Mouse (Mus musculus) cortical plate, adult 2 months (tissue): Measurements from ENCODE around the gene Mtch2. TPM values are rescaled to one million over a fixed set of nuclear protein-coding genes. Genes with fewer than 3 reads are reported as not detected.
A peak's percentile ranks its signal among the peaks of the same experiment; 100 is the strongest.
"Not testable (repeated sequence)": the region's sequence is repeated elsewhere in the genome, so short reads cannot be mapped to it uniquely, and the experiment has no call there.

Source experiments
- H3K27ac ChIP-seq: fragments of 200-500 bp; 2 replicates; pipeline ENCODE4 v1.5.1; 2012; ENCODE audit warnings: low read length, control low read depth, inconsistent platforms; ENCODE audit not compliant: insufficient read depth
- H3K4me1 ChIP-seq: fragments of 200-500 bp; 2 replicates; pipeline ENCODE4 v1.6.1; 2011; ENCODE audit warnings: low read length; ENCODE audit not compliant: control insufficient read depth, insufficient read depth
- H3K4me3 ChIP-seq: fragments of 200-500 bp; 2 replicates; pipeline ENCODE4 v1.5.1; 2011; ENCODE audit warnings: mild to moderate bottlenecking, low read length, control low read depth; ENCODE audit not compliant: insufficient read depth
- CTCF ChIP-seq: fragments of 200-500 bp; IDR thresholded peaks from 2 replicates; pipeline ENCODE4 v1.5.1; 2011; ENCODE audit warnings: mild to moderate bottlenecking, control low read depth, low read length; ENCODE audit not compliant: insufficient read depth; ENCODE audit errors: extremely low read depth
- POLR2A ChIP-seq: fragments of 200-500 bp; IDR thresholded peaks from 2 replicates; pipeline ENCODE4 v1.6.1; 2011; ENCODE audit warnings: mild to moderate bottlenecking, low read length, control low read depth; ENCODE audit not compliant: insufficient read depth; ENCODE audit errors: extremely low read depth
- polyA plus RNA-seq: library from polyadenylated mRNA; depleted of rRNA; stranded (reverse); fragments of >200 nt; gene quantifications from 2 replicates; pipeline ENCODE4 v1.2.3, GENCODE M21; 2012

Gene Mtch2
- polyA plus RNA-seq, 1 experiment = 135 TPM

- H3K27ac ChIP-seq = no peak overlapping the region
- TF ChIP-seq CTCF (no peak), POLR2A (no peak)
- H3K4me3 ChIP-seq = no peak overlapping the region
- H3K4me1 ChIP-seq = peaks cover 10% of the 10 kb centered on the region
Measured at GRCm38 (mm10) chr2:90879419-90879818, 32.5 kb downstream of the Mtch2 start.

DNA sequence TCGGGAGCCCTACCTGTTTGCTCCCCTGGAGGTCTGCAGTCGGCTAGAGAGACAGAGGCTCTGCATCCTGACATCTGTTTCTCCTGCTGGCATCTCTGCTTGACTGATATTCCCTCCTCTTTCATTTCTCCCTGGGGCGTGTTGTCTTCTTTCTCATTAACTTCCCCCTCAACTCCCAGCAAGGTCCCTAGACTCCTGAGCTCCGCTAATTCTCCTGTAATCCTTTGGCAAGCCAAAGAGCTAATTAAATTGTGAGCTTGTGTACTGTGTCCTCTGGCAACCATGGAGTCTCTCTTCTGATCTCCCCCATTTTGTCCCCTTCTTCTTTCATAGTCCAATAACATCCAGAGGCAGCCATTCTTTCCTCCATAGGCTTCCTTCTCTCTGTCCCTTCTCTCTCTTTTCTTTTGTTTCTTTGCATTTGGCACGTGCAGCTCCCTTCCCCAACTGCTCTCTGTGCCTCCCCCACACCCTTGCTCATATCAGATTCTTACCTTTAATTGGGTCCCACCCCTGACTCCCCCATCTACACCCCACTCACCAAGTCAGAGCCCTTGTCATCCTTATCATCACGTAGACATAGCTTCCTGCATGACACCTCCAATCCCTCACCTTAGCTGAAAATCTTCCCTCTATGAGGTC is 33.3 kb downstream of the Mtch2 start:
- H3K4me3 ChIP-seq = no peak overlapping the region
- TF ChIP-seq CTCF = no peak
- no peak for TF ChIP-seq POLR2A
- peaks cover 10% of the 10 kb centered on the region for H3K4me1 ChIP-seq
- 0 out of 2 replicates have a peak overlapping the region, but pooled peaks have one; percentile 3 for H3K27ac ChIP-seq

- no peak overlapping the region for H3K4me3 ChIP-seq
- TF ChIP-seq CTCF (no peak), POLR2A (no peak)
- no peak overlapping the region for H3K27ac ChIP-seq
- peaks cover 9% of the 10 kb centered on the region for H3K4me1 ChIP-seq
Measured at GRCm38 (mm10) chr2:90881824-90882223, 34.9 kb downstream of the Mtch2 start.

GRCm38 (mm10) chr2:90885218-90886041 is 38.5 kb downstream of the Mtch2 start, which contains the start of gene C1qtnf4:
Gene C1qtnf4 (plus strand): TSS chr2:90885860.
- TF ChIP-seq CTCF = no peak
- 0 out of 2 replicates have a peak, but pooled peaks have one; percentile 8 for TF ChIP-seq POLR2A
- peak within 1 kb of the TSS; percentile 67 for H3K4me3 ChIP-seq
- H3K27ac ChIP-seq = peak within 1 kb of the TSS; percentile 74
- H3K4me1 ChIP-seq = no peaks in the 10 kb centered on the region; the same call in 1 of the 2 replicates

DNA sequence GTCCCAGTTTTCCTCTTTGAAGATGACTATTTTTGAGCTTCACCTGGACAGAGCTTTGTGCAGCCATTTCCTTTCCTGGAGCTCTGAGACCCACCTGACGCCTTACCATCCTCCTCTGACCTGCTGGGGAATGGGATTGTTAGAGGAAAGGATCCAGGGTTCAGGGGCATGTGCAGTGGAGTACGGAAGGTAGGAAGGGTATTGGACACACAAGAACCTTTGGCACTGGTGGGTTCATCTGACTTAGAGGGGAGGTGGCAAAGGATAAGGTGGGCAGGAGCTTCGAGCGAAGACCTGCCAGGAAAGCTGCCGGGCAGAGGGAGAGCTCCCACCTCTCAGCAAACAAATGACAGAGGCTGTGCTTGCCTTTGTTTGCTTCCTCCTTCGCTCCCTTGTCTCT is 39.5 kb downstream of the Mtch2 start:
- 0 out of 2 replicates have a peak, but pooled peaks cover 1% of the 10 kb centered on the region for H3K4me1 ChIP-seq

DNA sequence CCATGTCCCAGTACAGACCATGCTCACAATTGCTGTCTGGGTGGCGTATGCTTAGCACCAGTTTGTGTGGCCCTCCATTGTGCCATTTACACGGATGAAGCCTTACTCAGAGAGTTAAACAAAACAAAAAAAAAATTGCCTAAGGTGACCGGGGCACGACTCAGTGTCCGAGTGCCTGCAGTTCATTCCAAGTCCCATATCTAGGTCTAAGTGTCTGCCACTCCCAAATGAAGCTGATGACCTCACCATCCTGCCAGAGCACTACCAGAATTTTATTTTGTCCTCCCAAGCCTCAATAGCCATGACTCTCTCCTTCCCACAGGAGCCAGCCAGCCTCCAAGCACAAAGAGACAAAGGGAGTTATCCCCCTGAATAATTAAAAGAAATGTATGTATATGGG is 40.7 kb downstream of the Mtch2 start:
- H3K4me3 ChIP-seq = peak overlapping the region; percentile 67
- H3K4me1 ChIP-seq = 0 out of 2 replicates have a peak, but pooled peaks cover 1% of the 10 kb centered on the region
- TF ChIP-seq POLR2A (no peak), CTCF (no peak)
- peak overlapping the region; percentile 74; the same call in 1 of the 2 replicates for H3K27ac ChIP-seq

More for the DNA sequence above, 39.5 kb downstream of the Mtch2 start:
- TF ChIP-seq CTCF (no peak), POLR2A (peak; percentile 56)
- Histone ChIP-seq H3K27ac (peak overlapping the region; percentile 74), H3K4me3 (peak overlapping the region; percentile 67)

DNA sequence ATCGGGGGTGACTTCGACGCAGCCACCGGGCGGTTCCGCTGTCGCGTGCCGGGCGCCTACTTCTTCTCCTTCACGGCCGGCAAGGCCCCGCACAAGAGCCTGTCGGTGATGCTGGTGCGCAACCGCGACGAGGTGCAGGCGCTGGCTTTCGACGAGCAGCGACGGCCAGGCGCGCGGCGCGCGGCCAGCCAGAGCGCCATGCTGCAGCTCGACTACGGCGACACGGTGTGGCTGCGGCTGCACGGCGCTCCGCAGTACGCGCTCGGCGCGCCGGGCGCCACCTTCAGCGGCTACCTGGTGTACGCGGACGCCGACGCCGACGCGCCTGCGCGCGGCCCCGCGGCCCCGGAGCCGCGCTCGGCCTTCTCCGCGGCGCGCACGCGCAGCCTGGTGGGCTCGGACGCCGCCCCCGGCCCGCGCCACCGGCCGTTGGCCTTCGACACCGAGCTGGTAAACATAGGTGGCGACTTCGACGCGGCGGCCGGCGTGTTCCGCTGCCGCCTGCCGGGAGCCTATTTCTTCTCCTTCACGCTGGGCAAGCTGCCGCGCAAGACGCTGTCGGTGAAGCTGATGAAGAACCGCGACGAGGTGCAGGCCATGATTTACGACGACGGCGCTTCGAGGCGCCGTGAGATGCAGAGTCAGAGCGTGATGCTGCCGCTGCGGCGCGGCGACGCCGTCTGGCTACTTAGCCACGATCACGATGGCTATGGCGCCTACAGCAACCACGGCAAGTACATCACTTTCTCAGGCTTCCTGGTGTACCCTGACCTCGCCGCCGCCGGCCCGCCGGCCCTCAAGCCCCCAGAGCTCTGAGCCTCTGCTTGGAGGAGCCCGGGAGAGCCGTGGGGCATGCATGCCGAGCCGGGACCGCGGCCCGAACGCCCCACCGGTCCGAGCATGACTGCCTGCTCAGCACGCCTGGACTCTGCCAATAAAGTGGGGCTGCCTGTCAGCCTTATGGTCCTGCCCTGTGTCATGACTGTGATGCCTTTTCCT is 42.9 kb downstream of the Mtch2 start:
- H3K4me3 ChIP-seq = peak overlapping the region; percentile 39
- H3K4me1 ChIP-seq = 0 out of 2 replicates have a peak, but pooled peaks cover 1% of the 10 kb centered on the region
- TF ChIP-seq CTCF (no peak), POLR2A (no peak; the same call in 1 of the 2 replicates)
- peak overlapping the region; percentile 57 for H3K27ac ChIP-seq

DNA sequence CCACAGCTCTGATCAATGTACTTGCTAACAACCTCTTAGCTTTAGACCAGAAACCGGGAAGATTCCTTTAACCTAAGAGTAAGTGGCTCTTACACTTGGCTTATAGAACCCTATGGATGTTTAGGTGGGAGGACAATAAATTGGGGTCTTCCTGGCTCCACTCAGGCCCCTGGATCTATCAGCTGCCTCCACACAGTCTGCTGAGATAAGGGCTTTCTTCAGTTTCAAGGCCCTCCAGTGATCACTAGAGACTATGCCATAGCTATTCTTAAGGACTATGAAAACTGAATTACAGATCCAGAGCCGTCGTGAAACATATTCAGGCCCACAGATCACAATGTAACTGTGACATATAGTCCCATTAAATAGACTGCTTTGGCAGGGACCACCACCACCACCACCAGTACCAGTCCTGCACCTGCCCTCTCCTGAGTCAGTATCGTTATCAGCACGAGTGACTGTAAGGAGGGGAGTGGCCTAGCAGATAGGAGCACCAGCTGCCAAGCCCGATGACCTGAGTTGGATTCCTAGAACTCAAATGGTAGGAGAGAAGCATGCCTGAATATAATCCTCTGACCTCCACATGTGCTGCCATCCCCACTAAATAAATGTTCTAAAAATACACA is 46.8 kb downstream of the Mtch2 start:
- H3K4me3 ChIP-seq = no peak overlapping the region
- TF ChIP-seq CTCF (no peak), POLR2A (no peak)
- H3K27ac ChIP-seq = no peak overlapping the region
- H3K4me1 ChIP-seq = 0 out of 2 replicates have a peak, but pooled peaks cover 1% of the 10 kb centered on the region

- H3K4me1 ChIP-seq, H3K27ac ChIP-seq, H3K4me3 ChIP-seq: not testable (repeated sequence)
Measured at GRCm38 (mm10) chr2:90894299-90894677, 47.3 kb downstream of the Mtch2 start.
